8 mouse cellular contexts compared by ENCODE assay signal in the genomic region with DNA sequence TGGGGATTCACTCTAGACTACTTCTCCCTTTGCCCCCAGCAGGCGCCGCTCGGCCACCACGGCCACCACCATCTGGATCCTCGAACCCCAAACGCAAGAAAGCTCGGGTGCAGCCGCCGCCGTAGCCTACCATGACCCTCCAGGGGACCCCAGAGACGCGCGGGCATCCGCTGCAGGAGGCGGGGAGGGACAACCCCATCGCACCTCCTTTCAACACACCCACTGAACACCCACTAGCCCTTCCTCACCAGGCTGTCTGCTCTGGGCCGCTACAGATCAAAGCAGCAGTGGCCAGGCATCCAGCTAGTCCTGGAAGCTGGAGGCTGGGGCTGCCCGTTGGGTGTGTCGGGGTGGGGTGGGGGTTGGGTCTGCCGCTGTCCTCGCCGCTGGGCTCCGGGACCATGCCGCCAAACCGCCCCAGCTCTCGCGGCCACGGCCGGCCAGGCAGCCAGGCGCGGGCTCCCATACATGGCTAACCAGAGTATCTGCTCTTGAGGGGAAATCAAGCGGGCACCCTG. TPM values are rescaled to one million over a fixed set of nuclear protein-coding genes. Genes with fewer than 3 reads are reported as not detected.
DNase-seq lines count a peak whose midpoint lies in the region; ATAC-seq and TF ChIP-seq lines count a peak whose summit lies in the region.

No protein-coding gene starts in this region.

- H3K36me3 ChIP-seq in heart, embryonic 12.5 days: no peaks in the 10 kb centered on the region
- H3K36me3 ChIP-seq in heart, embryonic 16.5 days (ENCODE audit: control insufficient read depth, insufficient read depth): no peaks in the 10 kb centered on the region
- H3K36me3 ChIP-seq in liver, embryonic 13.5 days: no peaks in the 10 kb centered on the region
- no peaks in the 10 kb centered on the region for H3K36me3 ChIP-seq in stomach, postnatal 0 days (ENCODE audit: control insufficient read depth, insufficient read depth, low read length)

- H3K9ac ChIP-seq in heart, embryonic 12.5 days: peak overlapping the region; percentile 81
- H3K9ac ChIP-seq in heart, embryonic 16.5 days (ENCODE audit: low read length): peak overlapping the region; percentile 77
- peak overlapping the region; percentile 22; the same call in 1 of the 2 replicates for H3K9ac ChIP-seq in liver, embryonic 13.5 days
- H3K9ac ChIP-seq in stomach, postnatal 0 days (ENCODE audit: low read length): peak overlapping the region; percentile 65

- peak overlapping the region; percentile 66 for H3K4me3 ChIP-seq in heart, embryonic 12.5 days
- peak overlapping the region; percentile 66 for H3K4me3 ChIP-seq in heart, embryonic 16.5 days (ENCODE audit: low read length)
- peak overlapping the region; percentile 52 for H3K4me3 ChIP-seq in liver, embryonic 13.5 days (replicated peaks)
- peak overlapping the region; percentile 58 for H3K4me3 ChIP-seq in stomach, postnatal 0 days (ENCODE audit: low read depth, low read length)

- TF ChIP-seq CTCF in brain, embryonic 14.5 days (IDR thresholded peaks at IDR 0.05; ENCODE audit: borderline replicate concordance, extremely low read depth, insufficient read depth, insufficient read length): peak; percentile 26; the same call in 1 of the 2 replicates
- peak; percentile 46 for TF ChIP-seq CTCF in stomach, postnatal 0 days (IDR thresholded peaks at IDR 0.05; ENCODE audit: low read depth)

- no peak for DNase-seq in heart, postnatal 14 days
- peak; percentile 48 for DNase-seq in brain, embryonic 14.5 days (ENCODE audit: low read depth)
- DNase-seq in liver, embryonic 13.5 days: no peak
- DNase-seq in stomach, postnatal 0 days (ENCODE audit: low spot score): peak; percentile 44
- no peak for DNase-seq in layer of hippocampus, adult 9-11 months
- DNase-seq in frontal cortex, postnatal 14 days (ENCODE audit: low spot score in 2 of 2): no peak

- ATAC-seq in heart, embryonic 12.5 days (ENCODE audit: insufficient number of reproducible peaks, low FRiP score): no peak
- ATAC-seq in heart, embryonic 16.5 days (replicated peaks; ENCODE audit: extremely low read depth, insufficient read depth, low FRiP score): no peak
- ATAC-seq in liver, embryonic 13.5 days (ENCODE audit: low read depth): peak; percentile 22; the same call in 1 of the 2 replicates
- ATAC-seq in stomach, postnatal 0 days (ENCODE audit: low FRiP score, low TSS enrichment): no peak

- H3K9me3 ChIP-seq in heart, embryonic 12.5 days (replicated peaks): no peaks in the 10 kb centered on the region
- H3K9me3 ChIP-seq in heart, embryonic 16.5 days (replicated peaks; ENCODE audit: control insufficient read depth, low read length): no peaks in the 10 kb centered on the region
- no peaks in the 10 kb centered on the region for H3K9me3 ChIP-seq in liver, embryonic 13.5 days (replicated peaks)
- H3K9me3 ChIP-seq in stomach, postnatal 0 days (ENCODE audit: control insufficient read depth, low read length): no peaks in the 10 kb centered on the region

- TF ChIP-seq EP300 in stomach, postnatal 0 days (optimal IDR thresholded peaks at IDR 0.05): no peak

- no peak for TF ChIP-seq POLR2A in brain, embryonic 14.5 days (IDR thresholded peaks at IDR 0.05; ENCODE audit: borderline replicate concordance, extremely low read depth, insufficient read depth, insufficient read length, poor library complexity, severe bottlenecking)

- peaks cover 40% of the 10 kb centered on the region for H3K27me3 ChIP-seq in heart, embryonic 12.5 days (replicated peaks)
- H3K27me3 ChIP-seq in heart, embryonic 16.5 days (ENCODE audit: control insufficient read depth, insufficient read depth, low read length): peaks cover 18% of the 10 kb centered on the region
- peaks cover 80% of the 10 kb centered on the region for H3K27me3 ChIP-seq in liver, embryonic 13.5 days
- H3K27me3 ChIP-seq in stomach, postnatal 0 days (ENCODE audit: control insufficient read depth, insufficient read depth, low read length): no peaks in the 10 kb centered on the region

- H3K4me2 ChIP-seq in heart, embryonic 12.5 days: peak overlapping the region; percentile 86
- peak overlapping the region; percentile 77 for H3K4me2 ChIP-seq in heart, embryonic 16.5 days (ENCODE audit: low read depth, low read length)
- H3K4me2 ChIP-seq in liver, embryonic 13.5 days: peak overlapping the region; percentile 59
- H3K4me2 ChIP-seq in stomach, postnatal 0 days (replicated peaks; ENCODE audit: low read depth): peak overlapping the region; percentile 95

- peaks cover 37% of the 10 kb centered on the region for H3K4me1 ChIP-seq in heart, embryonic 12.5 days (replicated peaks)
- peaks cover 3% of the 10 kb centered on the region; the same call in 1 of the 2 replicates for H3K4me1 ChIP-seq in heart, embryonic 16.5 days (ENCODE audit: control insufficient read depth, insufficient read depth, low read length)
- no peaks in the 10 kb centered on the region for H3K4me1 ChIP-seq in liver, embryonic 13.5 days (replicated peaks)
- peaks cover 3% of the 10 kb centered on the region; the same call in 1 of the 2 replicates for H3K4me1 ChIP-seq in stomach, postnatal 0 days (replicated peaks; ENCODE audit: control insufficient read depth, insufficient read depth)

- intact Hi-C loops in heart, postnatal 14 days (cut with DNase I): loop anchor here (5.0 kb wide), 2 partner anchors 117 to 572 kb away; no protein-coding TSS in a partner anchor

- H3K27ac ChIP-seq in heart, embryonic 12.5 days (ENCODE audit: poor library complexity, severe bottlenecking): no peak overlapping the region
- H3K27ac ChIP-seq in heart, embryonic 16.5 days (ENCODE audit: low read length): no peak overlapping the region
- H3K27ac ChIP-seq in liver, embryonic 13.5 days: no peak overlapping the region
- no peak overlapping the region for H3K27ac ChIP-seq in stomach, postnatal 0 days (replicated peaks)

- under 1% methylated on average over 30 of the region's 32 CpGs for WGBS in heart, embryonic 12.5 days
- WGBS in heart, embryonic 16.5 days: 2% methylated on average over 32 of the region's 32 CpGs
- 2% methylated on average over 32 of the region's 32 CpGs for WGBS in liver, embryonic 13.5 days (ENCODE audit: insufficient replicate concordance)
- WGBS in stomach, postnatal 0 days: 1% methylated on average over 25 of the region's 32 CpGs

RNA-seq across cellular contexts. Expression of a gene that starts 1.9 kb away (rescaled TPM):
- 3.3 and 4.3 TPM in 2 replicates for polyA plus RNA-seq in heart, embryonic 12.5 days (2016; fragmentation: Nextera tagmentation; extraction: Ambion mirVana)
- total RNA-seq in heart, postnatal 14 days (2021): 1 to 10 TPM; 2.0 to 2.2 TPM
- polyA plus RNA-seq in brain, embryonic 14.5 days (2012; rRNA removed): 2.1 and 6.7 TPM in 2 replicates
- 1.1 and 2.1 TPM in 2 replicates for polyA plus RNA-seq in heart, embryonic 16.5 days (2015; fragmentation: Nextera tagmentation; extraction: Ambion mirVana)
- 0.28 and 0.39 TPM in 2 replicates for polyA plus RNA-seq in liver, embryonic 13.5 days (2015; fragmentation: Nextera tagmentation; extraction: Ambion mirVana)
- 0.45 and 0.75 TPM in 2 replicates for polyA plus RNA-seq in stomach, postnatal 0 days (2015; fragmentation: Nextera tagmentation; extraction: Ambion mirVana)

Comparison
In these comparisons a context has a peak if more than half of its experiments do, and no peak if none do; other contexts are left out.
1. H3K9ac ChIP-seq: peak in every context shown above with its lines; median percentile 81 in heart, embryonic 12.5 days; 77 in heart, embryonic 16.5 days; 65 in stomach, postnatal 0 days; 22 in liver, embryonic 13.5 days.
2. DNase-seq: peak in brain, embryonic 14.5 days (single experiment) and stomach, postnatal 0 days (single experiment); none in heart, postnatal 14 days (0 of 2), liver, embryonic 13.5 days (single experiment), layer of hippocampus, adult 9-11 months (single experiment) and frontal cortex, postnatal 14 days (0 of 2).
3. Peak in every context shown above with its lines, with median percentiles within 50 percentile points of each other: H3K4me2 ChIP-seq and H3K4me3 ChIP-seq.